Comparison of ENCODE assay signal across 11 mouse cellular contexts in the genomic region with DNA sequence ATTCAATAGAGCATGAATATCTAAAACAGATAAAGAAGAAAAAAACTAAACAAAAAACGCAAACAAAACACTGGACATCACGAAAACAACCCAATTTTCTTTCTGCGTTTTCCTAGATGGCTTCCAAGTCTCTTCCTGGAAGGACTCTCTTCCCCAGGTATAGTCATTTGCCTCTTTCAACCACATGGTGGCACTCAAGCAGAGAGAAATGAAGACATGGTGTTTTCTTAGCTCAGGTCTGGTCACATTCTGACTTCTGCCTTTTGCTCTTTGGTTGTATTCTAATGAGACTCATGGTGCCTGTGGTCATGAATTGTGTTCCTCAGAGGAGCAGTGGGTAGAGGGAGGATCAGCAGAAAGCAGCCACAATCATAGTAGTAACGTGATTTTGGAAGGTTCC. TPM values are rescaled to one million over a fixed set of nuclear protein-coding genes. Genes with fewer than 3 reads are reported as not detected.
A peak's percentile ranks its signal among the peaks of the same experiment; 100 is the strongest.
DNase-seq lines count a peak whose midpoint lies in the region; ATAC-seq and TF ChIP-seq lines count a peak whose summit lies in the region.
"Had no signal": no experiment of that assay in that cellular context is flagged by ENCODE, and none has a peak within 500 bp of the region (broad histone marks: within the 10 kb centered on the region; RNA-seq: fewer than 3 reads in every experiment).

No protein-coding gene starts in this region.

- H3K27ac ChIP-seq in heart, embryonic 10.5 days: no peak overlapping the region
- no peak overlapping the region for H3K27ac ChIP-seq in neural tube, embryonic 11.5 days (ENCODE audit: low read depth, low read length)
- no peak overlapping the region for H3K27ac ChIP-seq in cortical plate, adult 2 months (ENCODE audit: insufficient read depth, low read length)
- H3K27ac ChIP-seq in midbrain, embryonic 11.5 days (ENCODE audit: low read depth, low read length): no peak overlapping the region
- no peak overlapping the region for H3K27ac ChIP-seq in forebrain, embryonic 12.5 days
- H3K27ac ChIP-seq: heart, embryonic 13.5 days; stomach, embryonic 15.5 days had no signal

- no peaks in the 10 kb centered on the region for H3K4me1 ChIP-seq in heart, embryonic 10.5 days
- H3K4me1 ChIP-seq in neural tube, embryonic 11.5 days (ENCODE audit: control insufficient read depth, insufficient read depth, low read length): no peaks in the 10 kb centered on the region
- no peaks in the 10 kb centered on the region for H3K4me1 ChIP-seq in cortical plate, adult 2 months (ENCODE audit: control insufficient read depth, insufficient read depth, low read length)
- no peaks in the 10 kb centered on the region for H3K4me1 ChIP-seq in midbrain, embryonic 11.5 days (ENCODE audit: control insufficient read depth, insufficient read depth, low read length)
- no peaks in the 10 kb centered on the region for H3K4me1 ChIP-seq in forebrain, embryonic 12.5 days
- H3K4me1 ChIP-seq: heart, embryonic 13.5 days; stomach, embryonic 15.5 days had no signal

- peak; percentile 4 to 15 for DNase-seq in heart, adult 18-20 months
- DNase-seq in heart, embryonic 10.5 days (ENCODE audit: low spot score): no peak
- peak; percentile 11 for DNase-seq in neural tube, embryonic 11.5 days (ENCODE audit: low spot score)
- no peak for DNase-seq in neural tube, embryonic 10.5 days (ENCODE audit: extremely low spot score, low spot score)
- DNase-seq in midbrain, embryonic 11.5 days (ENCODE audit: low spot score, missing footprints): peak; percentile 84
- DNase-seq in urinary bladder, postnatal 25 days (ENCODE audit: low spot score): no peak

- H3K9me3 ChIP-seq in heart, embryonic 10.5 days: no peaks in the 10 kb centered on the region
- H3K9me3 ChIP-seq in neural tube, embryonic 11.5 days (ENCODE audit: control insufficient read depth, low read length): no peaks in the 10 kb centered on the region
- no peaks in the 10 kb centered on the region for H3K9me3 ChIP-seq in midbrain, embryonic 11.5 days (ENCODE audit: control insufficient read depth, low read length)
- no peaks in the 10 kb centered on the region for H3K9me3 ChIP-seq in forebrain, embryonic 12.5 days
- H3K9me3 ChIP-seq: heart, embryonic 13.5 days; stomach, embryonic 15.5 days had no signal

- H3K9ac ChIP-seq in neural tube, embryonic 11.5 days (ENCODE audit: low read length): no peak overlapping the region
- no peak overlapping the region for H3K9ac ChIP-seq in midbrain, embryonic 11.5 days (ENCODE audit: low read length)
- H3K9ac ChIP-seq in forebrain, embryonic 12.5 days: no peak overlapping the region
- H3K9ac ChIP-seq: heart, embryonic 13.5 days; stomach, embryonic 15.5 days had no signal

- H3K36me3 ChIP-seq in heart, embryonic 10.5 days: no peaks in the 10 kb centered on the region
- no peaks in the 10 kb centered on the region for H3K36me3 ChIP-seq in neural tube, embryonic 11.5 days (ENCODE audit: control insufficient read depth, insufficient read depth, low read length)
- H3K36me3 ChIP-seq in midbrain, embryonic 11.5 days (ENCODE audit: control insufficient read depth, insufficient read depth, low read length): no peaks in the 10 kb centered on the region
- H3K36me3 ChIP-seq in forebrain, embryonic 12.5 days (replicated peaks): no peaks in the 10 kb centered on the region
- H3K36me3 ChIP-seq: heart, embryonic 13.5 days; stomach, embryonic 15.5 days had no signal

- no peak for TF ChIP-seq POLR2A in cortical plate, adult 2 months (IDR thresholded peaks at IDR 0.05; ENCODE audit: extremely low read depth, insufficient read depth, low read length)

- WGBS in heart, embryonic 10.5 days: 36% methylated on average over 4 of the region's 4 CpGs
- WGBS in neural tube, embryonic 11.5 days: 47% methylated on average over 4 of the region's 4 CpGs
- 47% methylated on average over 4 of the region's 4 CpGs for WGBS in midbrain, embryonic 11.5 days
- 34% methylated on average over 4 of the region's 4 CpGs for WGBS in forebrain, embryonic 12.5 days

- H3K27me3 ChIP-seq in heart, embryonic 10.5 days (ENCODE audit: insufficient read depth, poor library complexity, severe bottlenecking): peaks cover 10% of the 10 kb centered on the region; the same call in 1 of the 2 replicates
- no peaks in the 10 kb centered on the region for H3K27me3 ChIP-seq in neural tube, embryonic 11.5 days (ENCODE audit: control insufficient read depth, insufficient read depth, low read length)
- no peaks in the 10 kb centered on the region; the same call in 1 of the 2 replicates for H3K27me3 ChIP-seq in midbrain, embryonic 11.5 days (ENCODE audit: control insufficient read depth, insufficient read depth, low read length)
- H3K27me3 ChIP-seq in forebrain, embryonic 12.5 days: peaks cover 9% of the 10 kb centered on the region; the same call in 1 of the 2 replicates
- H3K27me3 ChIP-seq: stomach, embryonic 15.5 days had no signal

- ATAC-seq in neural tube, embryonic 11.5 days (ENCODE audit: insufficient read depth, low FRiP score, low TSS enrichment): no peak
- ATAC-seq in midbrain, embryonic 11.5 days (ENCODE audit: low FRiP score): no peak
- no peak for ATAC-seq in forebrain, embryonic 12.5 days (ENCODE audit: low FRiP score)

- no peak overlapping the region for H3K4me3 ChIP-seq in heart, embryonic 10.5 days
- H3K4me3 ChIP-seq in neural tube, embryonic 11.5 days (ENCODE audit: low read depth, low read length): no peak overlapping the region
- no peak overlapping the region for H3K4me3 ChIP-seq in cortical plate, adult 2 months (ENCODE audit: insufficient read depth, low read length)
- no peak overlapping the region for H3K4me3 ChIP-seq in midbrain, embryonic 11.5 days (ENCODE audit: low read depth, low read length)
- no peak overlapping the region for H3K4me3 ChIP-seq in forebrain, embryonic 12.5 days (replicated peaks)
- H3K4me3 ChIP-seq: heart, embryonic 13.5 days; stomach, embryonic 15.5 days had no signal

- TF ChIP-seq CTCF in cortical plate, adult 2 months (IDR thresholded peaks at IDR 0.05; ENCODE audit: extremely low read depth, insufficient read depth, low read length): peak; percentile 42; the same call in 1 of the 2 replicates

- no peak overlapping the region for H3K4me2 ChIP-seq in neural tube, embryonic 11.5 days (ENCODE audit: low read depth)
- no peak overlapping the region for H3K4me2 ChIP-seq in midbrain, embryonic 11.5 days
- no peak overlapping the region for H3K4me2 ChIP-seq in forebrain, embryonic 12.5 days
- H3K4me2 ChIP-seq: heart, embryonic 13.5 days; stomach, embryonic 15.5 days had no signal

RNA-seq across cellular contexts. Expression of gene 1700018G05Rik, which starts 30.7 kb away (rescaled TPM):
- not detected for total RNA-seq in heart, adult 18-20 months (2021)
- polyA plus RNA-seq in heart, embryonic 10.5 days (2016; fragmentation: Nextera tagmentation; extraction: Ambion mirVana): not detected in 2 replicates
- not detected in 2 replicates for polyA plus RNA-seq in neural tube, embryonic 11.5 days (2014; fragmentation: Nextera tagmentation; extraction: Ambion mirVana)
- not detected in 2 replicates for polyA plus RNA-seq in cortical plate, adult 2 months (2012; rRNA removed)
- polyA plus RNA-seq in midbrain, embryonic 11.5 days (2014; fragmentation: Nextera tagmentation; extraction: Ambion mirVana): not detected in 2 replicates
- not detected in 2 replicates for polyA plus RNA-seq in forebrain, embryonic 12.5 days (2016; fragmentation: Nextera tagmentation; extraction: Ambion mirVana)
- polyA plus RNA-seq: heart, embryonic 13.5 days; liver, embryonic 16.5 days; stomach, embryonic 15.5 days had no signal

RNA-seq across cellular contexts. Expression of gene 1700011M02Rik, which starts 50.2 kb away (rescaled TPM):
- not detected for total RNA-seq in heart, adult 18-20 months (2021)
- polyA plus RNA-seq in heart, embryonic 10.5 days (2016; fragmentation: Nextera tagmentation; extraction: Ambion mirVana): not detected in 2 replicates
- polyA plus RNA-seq in neural tube, embryonic 11.5 days (2014; fragmentation: Nextera tagmentation; extraction: Ambion mirVana): not detected in 2 replicates
- polyA plus RNA-seq in cortical plate, adult 2 months (2012; rRNA removed): not detected in 2 replicates
- not detected in 2 replicates for polyA plus RNA-seq in midbrain, embryonic 11.5 days (2014; fragmentation: Nextera tagmentation; extraction: Ambion mirVana)
- not detected in 2 replicates for polyA plus RNA-seq in forebrain, embryonic 12.5 days (2016; fragmentation: Nextera tagmentation; extraction: Ambion mirVana)
- polyA plus RNA-seq: heart, embryonic 13.5 days; liver, embryonic 16.5 days; stomach, embryonic 15.5 days had no signal

RNA-seq across cellular contexts. Expression of gene Dmrtc1a, which starts 50.4 kb away (rescaled TPM):
- under 1 TPM in 1 of 2 experiments, not detected in 1; 0.26 TPM for total RNA-seq in heart, adult 18-20 months (2021)
- 0.47 and 0.79 TPM in 2 replicates for polyA plus RNA-seq in heart, embryonic 10.5 days (2016; fragmentation: Nextera tagmentation; extraction: Ambion mirVana)
- 0.31 and 0.81 TPM in 2 replicates for polyA plus RNA-seq in neural tube, embryonic 11.5 days (2014; fragmentation: Nextera tagmentation; extraction: Ambion mirVana)
- 7.9 and 8.6 TPM in 2 replicates for polyA plus RNA-seq in cortical plate, adult 2 months (2012; rRNA removed)
- 0.38 and 0.55 TPM in 2 replicates for polyA plus RNA-seq in midbrain, embryonic 11.5 days (2014; fragmentation: Nextera tagmentation; extraction: Ambion mirVana)
- polyA plus RNA-seq in forebrain, embryonic 12.5 days (2016; fragmentation: Nextera tagmentation; extraction: Ambion mirVana): 0.18 and 0.44 TPM in 2 replicates
- polyA plus RNA-seq: liver, embryonic 16.5 days had no signal

Comparison
In these comparisons a context has a peak if more than half of its experiments do, and no peak if none do; other contexts are left out.
1. DNase-seq: peak in heart, adult 18-20 months (2 of 2), neural tube, embryonic 11.5 days (single experiment) and midbrain, embryonic 11.5 days (single experiment); none in heart, embryonic 10.5 days (single experiment), neural tube, embryonic 10.5 days (single experiment) and urinary bladder, postnatal 25 days (single experiment).